Mouse (Mus musculus): Measurements from ENCODE around the gene Chst3. TPM values are rescaled to one million over a fixed set of nuclear protein-coding genes. Genes with fewer than 3 reads are reported as not detected.
"Not testable (repeated sequence)": the region's sequence is repeated elsewhere in the genome, so short reads cannot be mapped to it uniquely, and the experiment has no call there.

Chst3 gene
- polyA plus RNA-seq, 1 experiment from 2014 or later = 1.7 TPM

- no peak overlapping the region for H3K4me2 ChIP-seq (replicated peaks)
Measured at GRCm38 (mm10) chr10:60189534-60190186, 29.4 kb downstream of the Chst3 start.

GRCm38 (mm10) chr10:60186191-60186945 is 32.7 kb downstream of the Chst3 start:
- Histone ChIP-seq H3K27ac (no peak overlapping the region), H3K4me1 (replicated peaks) (0 out of 2 replicates have a peak, but pooled peaks cover 3% of the 10 kb centered on the region), H3K27me3 (peaks cover 9% of the 10 kb centered on the region; the same call in 1 of the 2 replicates), H3K9me3 (no peaks in the 10 kb centered on the region), H3K9ac (replicated peaks) (no peak overlapping the region), H3K4me2 (replicated peaks) (no peak overlapping the region), H3K4me3 (replicated peaks) (no peak overlapping the region), H3K36me3 (peaks cover 23% of the 10 kb centered on the region)
- ATAC-seq = no peak
- WGBS = 92% methylated on average over 44 of the region's 44 CpGs

More at GRCm38 (mm10) chr10:60189534-60190186, 29.4 kb downstream of the Chst3 start:
- Histone ChIP-seq H3K27ac (no peak overlapping the region), H3K4me3 (replicated peaks) (no peak overlapping the region), H3K9me3 (no peaks in the 10 kb centered on the region), H3K27me3 (peaks cover 9% of the 10 kb centered on the region; the same call in 1 of the 2 replicates), H3K4me1 (replicated peaks) (peaks cover 30% of the 10 kb centered on the region), H3K9ac (replicated peaks) (no peak overlapping the region), H3K36me3 (peaks cover 18% of the 10 kb centered on the region)
- WGBS = 85% methylated on average over 6 of the region's 6 CpGs
- no peak for ATAC-seq

DNA sequence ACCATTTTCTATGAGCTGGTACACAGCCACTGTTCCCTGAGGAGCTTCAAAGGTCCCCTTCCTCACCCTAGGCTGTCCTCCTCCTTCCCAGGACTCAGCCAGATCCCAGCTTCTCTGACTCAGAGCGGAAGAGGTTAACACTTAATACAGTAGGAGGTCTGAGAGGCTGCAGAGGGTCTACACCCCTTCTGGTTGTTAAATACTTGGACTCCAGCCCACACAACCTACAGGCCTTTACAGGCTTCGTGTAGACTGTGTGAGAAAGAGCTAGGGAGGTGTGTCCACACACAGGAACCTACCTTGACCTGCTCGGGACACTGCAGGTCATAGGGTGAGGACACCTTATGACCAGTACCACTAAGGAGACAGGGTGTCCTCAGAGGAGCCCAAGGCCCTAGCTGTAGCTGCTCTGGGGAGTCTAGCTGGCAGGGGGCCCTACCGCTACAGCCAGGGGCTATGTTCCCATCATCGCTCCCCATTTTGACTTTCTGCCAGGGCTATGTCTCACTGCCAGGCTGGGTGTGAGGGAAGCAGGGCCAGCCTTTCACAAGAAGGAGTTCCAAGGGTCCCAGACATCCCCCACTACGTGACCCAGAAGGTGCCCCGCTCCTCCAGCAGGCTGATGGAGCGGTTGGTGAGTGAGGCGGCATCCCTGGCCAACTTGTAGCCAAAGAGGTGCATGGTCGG is 33.9 kb downstream of the Chst3 start:
- no peak overlapping the region for H3K4me2 ChIP-seq (replicated peaks)
- no peak overlapping the region for H3K9ac ChIP-seq (replicated peaks)
- H3K36me3 ChIP-seq = peaks cover 23% of the 10 kb centered on the region
- H3K9me3 ChIP-seq = no peaks in the 10 kb centered on the region
- H3K27me3 ChIP-seq = no peaks in the 10 kb centered on the region
- no peak overlapping the region for H3K27ac ChIP-seq
- ATAC-seq = peak; percentile 49; the same call in 1 of the 2 replicates
- no peak overlapping the region for H3K4me3 ChIP-seq (replicated peaks)
- no peaks in the 10 kb centered on the region for H3K4me1 ChIP-seq (replicated peaks)
- 93% methylated on average over 10 of the region's 10 CpGs for WGBS

DNA sequence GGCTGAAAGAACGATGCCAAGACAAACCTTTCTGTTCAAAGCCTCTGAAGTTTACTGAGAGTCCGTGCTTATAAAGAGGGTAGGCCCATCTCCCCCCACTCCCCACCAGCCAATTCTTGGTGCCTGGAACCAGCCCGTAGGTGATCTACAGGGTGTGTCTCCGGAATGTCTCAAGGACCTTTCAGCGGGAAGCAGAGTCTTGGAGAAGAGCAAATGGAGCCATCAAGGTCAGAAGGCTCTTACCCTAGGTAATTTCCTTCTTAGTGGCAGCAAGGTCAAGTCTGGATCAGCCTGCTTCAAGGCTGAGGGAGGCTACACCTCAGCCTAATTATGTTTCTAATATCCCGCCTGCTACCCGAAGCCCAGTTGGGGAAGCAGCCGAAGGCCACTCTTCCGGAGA is 43.8 kb downstream of the Chst3 start:
- H3K4me3 ChIP-seq (replicated peaks); H3K4me2 ChIP-seq (replicated peaks); H3K27me3 ChIP-seq; H3K9ac ChIP-seq (replicated peaks); ATAC-seq; H3K4me1 ChIP-seq (replicated peaks); H3K9me3 ChIP-seq; H3K36me3 ChIP-seq; H3K27ac ChIP-seq: not testable (repeated sequence)
- 92% methylated on average over 9 of the region's 9 CpGs for WGBS

- peaks cover 5% of the 10 kb centered on the region; the same call in 1 of the 2 replicates for H3K4me1 ChIP-seq (replicated peaks)
- H3K27ac ChIP-seq = no peak overlapping the region
- H3K27me3 ChIP-seq = no peaks in the 10 kb centered on the region
- H3K4me2 ChIP-seq (replicated peaks) = no peak overlapping the region
- ATAC-seq = no peak
- H3K4me3 ChIP-seq (replicated peaks) = no peak overlapping the region
- no peaks in the 10 kb centered on the region for H3K9me3 ChIP-seq
- 68% methylated on average over 3 of the region's 3 CpGs for WGBS
- no peaks in the 10 kb centered on the region for H3K36me3 ChIP-seq
- no peak overlapping the region for H3K9ac ChIP-seq (replicated peaks)
Measured at GRCm38 (mm10) chr10:60174506-60174905, 44.6 kb downstream of the Chst3 start.

- Histone ChIP-seq H3K4me2 (replicated peaks) (no peak overlapping the region), H3K36me3 (no peaks in the 10 kb centered on the region), H3K27me3 (no peaks in the 10 kb centered on the region), H3K9me3 (no peaks in the 10 kb centered on the region), H3K9ac (replicated peaks) (no peak overlapping the region), H3K4me1 (replicated peaks) (peaks cover 5% of the 10 kb centered on the region; the same call in 1 of the 2 replicates), H3K4me3 (replicated peaks) (no peak overlapping the region), H3K27ac (no peak overlapping the region)
- WGBS = 66% methylated on average over 10 of the region's 10 CpGs
- no peak for ATAC-seq
Measured at GRCm38 (mm10) chr10:60173035-60173434, 46.0 kb downstream of the Chst3 start.

GRCm38 (mm10) chr10:60172306-60172705 is 46.8 kb downstream of the Chst3 start:
- H3K4me2 ChIP-seq (replicated peaks) = no peak overlapping the region
- peaks cover 5% of the 10 kb centered on the region; the same call in 1 of the 2 replicates for H3K4me1 ChIP-seq (replicated peaks)
- no peaks in the 10 kb centered on the region for H3K27me3 ChIP-seq
- H3K9ac ChIP-seq (replicated peaks) = no peak overlapping the region
- H3K36me3 ChIP-seq = no peaks in the 10 kb centered on the region
- 89% methylated on average over 4 of the region's 4 CpGs for WGBS
- no peak overlapping the region for H3K27ac ChIP-seq
- ATAC-seq = no peak
- H3K4me3 ChIP-seq (replicated peaks) = no peak overlapping the region
- peaks cover 3% of the 10 kb centered on the region; the same call in 1 of the 2 replicates for H3K9me3 ChIP-seq

DNA sequence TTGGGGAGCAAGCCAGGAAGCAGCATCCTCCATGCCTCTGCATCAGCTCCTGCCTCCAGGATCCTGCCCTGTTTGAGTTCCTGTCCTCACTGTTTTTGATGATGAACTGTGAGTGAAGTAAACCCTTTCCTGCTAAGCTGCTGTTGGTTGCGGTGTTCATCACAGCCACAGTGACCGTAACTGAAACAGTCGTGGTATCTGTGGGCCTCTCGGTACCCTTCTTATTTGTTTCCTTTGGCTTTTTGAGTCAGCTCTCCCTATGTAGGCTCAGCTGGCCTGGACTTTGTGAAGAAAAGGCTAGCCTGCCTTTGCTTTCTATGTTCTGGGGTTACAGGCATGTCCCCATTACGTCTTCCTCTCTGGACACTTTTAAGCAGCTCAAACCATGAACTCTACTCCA is 47.7 kb downstream of the Chst3 start:
- H3K4me1 ChIP-seq (replicated peaks) = peaks cover 5% of the 10 kb centered on the region; the same call in 1 of the 2 replicates
- H3K9me3 ChIP-seq = peaks cover 6% of the 10 kb centered on the region; the same call in 1 of the 2 replicates
- H3K4me2 ChIP-seq (replicated peaks) = no peak overlapping the region
- no peak overlapping the region for H3K9ac ChIP-seq (replicated peaks)
- no peaks in the 10 kb centered on the region for H3K36me3 ChIP-seq
- no peak overlapping the region for H3K27ac ChIP-seq
- 96% methylated on average over 5 of the region's 5 CpGs for WGBS
- no peak overlapping the region for H3K4me3 ChIP-seq (replicated peaks)
- ATAC-seq = no peak
- no peaks in the 10 kb centered on the region for H3K27me3 ChIP-seq

DNA sequence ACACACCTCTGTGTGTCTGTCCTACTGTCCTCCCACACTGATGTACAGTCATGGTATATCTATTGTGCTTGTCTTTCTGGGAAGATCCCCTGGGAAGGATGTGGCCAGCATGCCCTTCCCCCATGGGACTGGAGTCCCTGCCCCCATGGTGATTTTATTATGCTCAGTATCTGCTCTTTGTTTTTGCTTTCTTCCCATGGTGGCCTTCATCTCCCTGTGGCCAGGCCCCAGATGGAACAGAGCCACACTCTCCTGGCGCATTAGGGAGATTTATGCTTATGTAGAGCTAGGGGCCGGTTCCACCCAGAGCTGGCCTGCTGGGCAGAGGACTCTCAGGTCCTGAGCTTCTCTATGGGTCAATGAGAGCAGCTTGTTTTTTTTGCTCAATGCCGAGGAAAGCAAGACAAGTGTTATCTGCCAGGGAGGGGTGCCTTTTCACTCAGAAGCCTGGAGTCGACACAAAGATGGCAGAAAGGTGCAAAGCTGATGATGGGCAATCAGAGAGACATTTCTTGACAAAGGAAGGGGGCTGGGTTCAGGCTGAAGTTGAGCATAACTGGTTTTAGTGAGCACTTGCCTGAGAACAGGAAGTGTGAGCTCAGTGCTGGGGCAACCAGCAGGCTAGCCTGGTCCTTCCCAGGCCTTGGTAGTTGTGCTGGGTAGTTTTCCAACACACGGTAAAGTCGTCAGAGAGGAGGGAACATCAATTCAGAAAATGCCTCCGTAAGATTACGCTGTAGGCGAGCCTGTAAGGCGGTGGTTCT is 48.6 kb downstream of the Chst3 start:
- Histone ChIP-seq H3K27ac (no peak overlapping the region), H3K4me3 (replicated peaks) (no peak overlapping the region), H3K4me2 (replicated peaks) (no peak overlapping the region), H3K4me1 (replicated peaks) (peaks cover 10% of the 10 kb centered on the region; the same call in 1 of the 2 replicates), H3K9ac (replicated peaks) (no peak overlapping the region), H3K27me3 (no peaks in the 10 kb centered on the region), H3K36me3 (no peaks in the 10 kb centered on the region), H3K9me3 (peaks cover 6% of the 10 kb centered on the region; the same call in 1 of the 2 replicates)
- no peak for ATAC-seq
- whole genome bisulfite sequencing = 80% methylated on average over 10 of the region's 10 CpGs

- Histone ChIP-seq H3K4me1 (replicated peaks) (peaks cover 10% of the 10 kb centered on the region; the same call in 1 of the 2 replicates), H3K4me2 (replicated peaks) (no peak overlapping the region), H3K9ac (replicated peaks) (no peak overlapping the region), H3K27me3 (no peaks in the 10 kb centered on the region), H3K4me3 (replicated peaks) (no peak overlapping the region), H3K36me3 (no peaks in the 10 kb centered on the region), H3K9me3 (peaks cover 6% of the 10 kb centered on the region; the same call in 1 of the 2 replicates), H3K27ac (no peak overlapping the region)
- 62% methylated on average over 3 of the region's 3 CpGs for WGBS
- no peak for ATAC-seq
Measured at GRCm38 (mm10) chr10:60168960-60169359, 50.1 kb downstream of the Chst3 start.

- H3K27me3 ChIP-seq = no peaks in the 10 kb centered on the region
- H3K36me3 ChIP-seq = no peaks in the 10 kb centered on the region
- H3K9ac ChIP-seq (replicated peaks) = no peak overlapping the region
- ATAC-seq = no peak
- H3K9me3 ChIP-seq = peaks cover 6% of the 10 kb centered on the region; the same call in 1 of the 2 replicates
- no peak overlapping the region for H3K4me2 ChIP-seq (replicated peaks)
- H3K4me1 ChIP-seq (replicated peaks) = peaks cover 10% of the 10 kb centered on the region; the same call in 1 of the 2 replicates
- no peak overlapping the region for H3K4me3 ChIP-seq (replicated peaks)
- no peak overlapping the region for H3K27ac ChIP-seq
- WGBS = 73% methylated on average over 2 of the region's 2 CpGs
Measured at GRCm38 (mm10) chr10:60168306-60168705, 50.8 kb downstream of the Chst3 start.

All from midbrain, embryonic 13.5 days (tissue).